Mouse (Mus musculus) heart, embryonic 16.5 days (tissue): ENCODE measurements around the gene Ttll11. TPM values are rescaled to one million over a fixed set of nuclear protein-coding genes. Genes with fewer than 3 reads are reported as not detected.

Experiments
- ATAC-seq: fragments of 200-750 bp; cut with Nextera tagmentation; replicated peaks from 2 replicates; pipeline ENCODE4 v1.8.0; 2017; ENCODE audit warnings: moderate number of reproducible peaks; ENCODE audit not compliant: insufficient read depth, low FRiP score; ENCODE audit errors: extremely low read depth
- H3K27ac ChIP-seq: fragments of 300-500 bp; sonication (generic); 2 replicates; pipeline ENCODE4 v1.5.1; 2014; ENCODE audit warnings: mild to moderate bottlenecking, low read length, control low read depth, moderate library complexity
- H3K27me3 ChIP-seq: fragments of 300-500 bp; sonication (generic); 2 replicates; pipeline ENCODE4 v1.6.1; 2014; ENCODE audit warnings: low read length, mixed read lengths; ENCODE audit not compliant: control insufficient read depth, insufficient read depth
- H3K36me3 ChIP-seq: fragments of 300-500 bp; sonication (generic); 2 replicates; pipeline ENCODE4 v1.6.1; 2014; ENCODE audit not compliant: control insufficient read depth, insufficient read depth
- H3K4me1 ChIP-seq: fragments of 300-500 bp; sonication (generic); 2 replicates; pipeline ENCODE4 v1.6.1; 2014; ENCODE audit warnings: low read length, mixed read lengths; ENCODE audit not compliant: control insufficient read depth, insufficient read depth
- H3K4me2 ChIP-seq: fragments of 300-500 bp; sonication (generic); 2 replicates; pipeline ENCODE4 v1.6.1; 2014; ENCODE audit warnings: low read depth, mild to moderate bottlenecking, control low read depth, low read length
- H3K4me3 ChIP-seq: fragments of 300-500 bp; sonication (generic); 2 replicates; pipeline ENCODE4 v1.5.1; 2014; ENCODE audit warnings: mild to moderate bottlenecking, control low read depth, low read length
- H3K9ac ChIP-seq: fragments of 300-500 bp; sonication (generic); 2 replicates; pipeline ENCODE4 v1.6.1; 2014; ENCODE audit warnings: low read length, control low read depth
- H3K9me3 ChIP-seq: fragments of 300-500 bp; sonication (generic); replicated peaks from 2 replicates; pipeline ENCODE4 v1.6.1; 2016; ENCODE audit warnings: low read length; ENCODE audit not compliant: control insufficient read depth
- WGBS: fragments of 180-500 bp; shearing (Covaris S2); extraction: QIAGEN DNeasy Blood & Tissue Kit; methylation state at CpG from one replicate; pipeline ENCODE4 v1.1.7; 2014; 5-methylcytosine and 5-hydroxymethylcytosine counted together
- polyA plus RNA-seq: library from polyadenylated mRNA; unstranded; fragments of >200 nt; fragmentation: Nextera tagmentation; extraction: Ambion mirVana; gene quantifications from 2 replicates; pipeline ENCODE4 v1.2.1, GENCODE M21; 2015

Gene Ttll11
- polyA plus RNA-seq, 1 experiment from 2014 or later: 0.80 TPM

DNA sequence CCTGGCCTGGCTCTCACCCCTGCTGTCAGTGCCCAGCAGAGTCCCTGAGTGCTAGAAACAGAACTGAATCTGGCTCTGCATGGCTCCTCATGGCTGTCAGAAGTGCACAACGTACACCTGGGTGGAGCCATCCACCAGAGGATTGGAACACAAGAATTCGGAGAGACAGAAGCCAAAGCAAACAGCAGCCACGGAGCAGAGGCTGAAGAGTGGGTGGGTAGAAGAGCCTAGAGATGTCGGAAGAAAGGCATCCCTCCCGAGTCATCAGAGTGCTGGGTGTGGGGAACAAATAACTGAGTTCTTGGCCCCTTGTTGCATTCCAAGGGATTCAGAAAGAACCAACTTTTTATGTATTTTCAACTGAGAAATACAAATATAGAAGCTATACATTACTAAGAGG is 24.5 kb downstream of the Ttll11 start:
- no peak overlapping the region for H3K4me2 ChIP-seq
- no peaks in the 10 kb centered on the region for H3K27me3 ChIP-seq
- 40% methylated on average over 5 of the region's 5 CpGs for WGBS
- no peaks in the 10 kb centered on the region for H3K36me3 ChIP-seq
- no peak for ATAC-seq
- no peaks in the 10 kb centered on the region for H3K9me3 ChIP-seq
- no peak overlapping the region for H3K9ac ChIP-seq
- no peak overlapping the region for H3K4me3 ChIP-seq
- no peaks in the 10 kb centered on the region for H3K4me1 ChIP-seq
- no peak overlapping the region for H3K27ac ChIP-seq

- no peaks in the 10 kb centered on the region for H3K27me3 ChIP-seq
- H3K36me3 ChIP-seq: no peaks in the 10 kb centered on the region
- 53% methylated on average over 16 of the region's 16 CpGs for WGBS
- no peak for ATAC-seq
- no peaks in the 10 kb centered on the region for H3K9me3 ChIP-seq
- no peak overlapping the region for H3K4me3 ChIP-seq
- H3K9ac ChIP-seq: no peak overlapping the region
- no peaks in the 10 kb centered on the region for H3K4me1 ChIP-seq
- no peak overlapping the region for H3K4me2 ChIP-seq
- H3K27ac ChIP-seq: no peak overlapping the region
Observed at GRCm38 (mm10) chr2:35952187-35952958, 27.3 kb downstream of the Ttll11 start.

DNA sequence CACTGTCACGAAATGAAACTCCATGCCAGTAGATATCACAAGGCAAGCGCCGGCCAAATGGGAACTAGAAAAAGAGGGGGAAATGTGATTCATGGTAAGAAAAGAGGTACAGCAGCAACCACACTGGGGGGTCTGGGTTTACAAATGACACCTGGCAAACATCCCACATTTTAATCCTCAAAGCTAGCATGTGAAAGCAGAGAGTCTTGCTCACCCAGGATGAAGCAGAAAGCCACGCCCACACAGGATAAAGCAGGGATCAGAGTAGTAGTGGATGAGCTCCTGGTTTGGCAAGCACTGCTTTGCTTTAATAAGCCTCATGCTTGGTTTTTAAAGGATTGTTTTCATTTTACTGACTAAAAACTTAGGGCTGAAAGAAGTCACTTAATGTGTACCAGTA is 34.8 kb downstream of the Ttll11 start:
- no peak overlapping the region for H3K9ac ChIP-seq
- no peaks in the 10 kb centered on the region for H3K36me3 ChIP-seq
- H3K4me2 ChIP-seq: no peak overlapping the region
- no peak overlapping the region for H3K27ac ChIP-seq
- no peak for ATAC-seq
- no peaks in the 10 kb centered on the region for H3K4me1 ChIP-seq
- H3K27me3 ChIP-seq: no peaks in the 10 kb centered on the region
- no peaks in the 10 kb centered on the region for H3K9me3 ChIP-seq
- 81% methylated on average over 4 of the region's 4 CpGs for WGBS
- H3K4me3 ChIP-seq: no peak overlapping the region

DNA sequence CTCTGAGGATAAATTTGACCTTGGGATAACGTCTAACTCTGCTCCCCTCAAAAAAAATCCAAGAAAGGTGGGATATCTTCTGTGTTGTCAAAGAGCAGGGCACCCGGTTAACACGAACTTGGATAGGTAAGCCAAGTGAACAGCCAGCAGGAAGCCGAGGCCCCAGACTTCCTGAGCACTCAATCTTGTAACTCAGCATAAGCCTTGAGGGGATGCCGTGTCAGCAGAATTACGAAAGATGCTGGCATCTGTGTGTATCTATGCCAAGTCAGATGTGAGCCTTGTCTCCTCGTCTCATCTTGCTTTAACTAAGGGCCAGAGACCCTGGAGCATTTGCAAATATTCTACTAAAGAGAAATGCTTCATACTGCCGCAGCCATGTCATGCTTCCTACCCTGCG is 36.8 kb downstream of the Ttll11 start:
- 70% methylated on average over 9 of the region's 9 CpGs for WGBS
- no peak for ATAC-seq
- no peak overlapping the region for H3K4me3 ChIP-seq

GRCm38 (mm10) chr2:35935045-35935444 is 44.7 kb downstream of the Ttll11 start:
- Histone ChIP-seq H3K9ac (no peak overlapping the region), H3K27ac (no peak overlapping the region), H3K9me3 (no peaks in the 10 kb centered on the region; the same call in 1 of the 2 replicates), H3K4me2 (no peak overlapping the region), H3K4me1 (peaks cover 3% of the 10 kb centered on the region; the same call in 1 of the 2 replicates), H3K4me3 (no peak overlapping the region), H3K27me3 (no peaks in the 10 kb centered on the region), H3K36me3 (no peaks in the 10 kb centered on the region)
- no peak for ATAC-seq
- 40% methylated on average over 5 of the region's 5 CpGs for WGBS

More for the DNA sequence above, 36.8 kb downstream of the Ttll11 start:
- Histone ChIP-seq H3K9ac (no peak overlapping the region), H3K27me3 (no peaks in the 10 kb centered on the region), H3K9me3 (no peaks in the 10 kb centered on the region), H3K27ac (no peak overlapping the region), H3K36me3 (no peaks in the 10 kb centered on the region), H3K4me2 (no peak overlapping the region), H3K4me1 (no peaks in the 10 kb centered on the region)

- Histone ChIP-seq H3K9ac (no peak overlapping the region), H3K36me3 (no peaks in the 10 kb centered on the region), H3K4me3 (no peak overlapping the region), H3K4me2 (no peak overlapping the region), H3K9me3 (no peaks in the 10 kb centered on the region; the same call in 1 of the 2 replicates), H3K27ac (no peak overlapping the region), H3K27me3 (no peaks in the 10 kb centered on the region), H3K4me1 (peaks cover 3% of the 10 kb centered on the region)
- ATAC-seq: no peak
- 88% methylated on average over 13 of the region's 13 CpGs for WGBS
Observed at GRCm38 (mm10) chr2:35933116-35933515, 46.6 kb downstream of the Ttll11 start.

- H3K4me2 ChIP-seq: no peak overlapping the region
- no peaks in the 10 kb centered on the region; the same call in 1 of the 2 replicates for H3K9me3 ChIP-seq
- ATAC-seq: no peak
- 73% methylated on average over 3 of the region's 3 CpGs for whole genome bisulfite sequencing
- H3K27me3 ChIP-seq: no peaks in the 10 kb centered on the region
- peaks cover 7% of the 10 kb centered on the region for H3K4me1 ChIP-seq
- H3K4me3 ChIP-seq: no peak overlapping the region
- H3K36me3 ChIP-seq: no peaks in the 10 kb centered on the region
- no peak overlapping the region for H3K27ac ChIP-seq
- H3K9ac ChIP-seq: no peak overlapping the region
Observed at GRCm38 (mm10) chr2:35931619-35932018, 48.1 kb downstream of the Ttll11 start.

DNA sequence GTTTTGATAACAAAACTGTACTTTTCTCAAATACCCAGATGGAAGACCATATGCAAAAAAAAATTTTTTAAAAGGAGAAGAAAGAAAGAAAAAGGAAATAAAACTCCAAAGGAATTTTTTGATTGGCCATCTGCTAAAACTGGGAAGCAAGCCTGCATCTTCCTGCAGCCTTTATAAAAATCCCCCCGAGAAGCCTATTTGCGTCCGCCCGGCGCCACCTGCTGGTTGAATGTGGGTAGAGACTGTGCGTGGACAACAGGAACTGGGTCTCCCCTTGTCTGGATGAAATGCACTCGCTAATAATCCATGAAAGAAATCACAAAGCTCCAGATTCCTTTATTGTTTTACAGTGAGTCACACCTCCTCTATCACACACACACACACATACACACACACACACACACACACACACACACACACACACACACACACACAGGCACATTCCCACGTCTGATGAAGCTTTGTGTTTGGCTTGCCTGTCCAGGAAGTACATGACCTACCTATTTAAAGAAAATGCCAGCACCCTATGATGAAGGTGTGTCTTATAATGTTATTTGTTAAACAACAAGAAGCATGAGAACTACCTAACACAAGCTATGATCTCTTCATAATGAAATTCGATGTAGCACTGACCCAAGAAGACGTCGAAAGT is 49.1 kb downstream of the Ttll11 start:
- no peak overlapping the region for H3K4me2 ChIP-seq

DNA sequence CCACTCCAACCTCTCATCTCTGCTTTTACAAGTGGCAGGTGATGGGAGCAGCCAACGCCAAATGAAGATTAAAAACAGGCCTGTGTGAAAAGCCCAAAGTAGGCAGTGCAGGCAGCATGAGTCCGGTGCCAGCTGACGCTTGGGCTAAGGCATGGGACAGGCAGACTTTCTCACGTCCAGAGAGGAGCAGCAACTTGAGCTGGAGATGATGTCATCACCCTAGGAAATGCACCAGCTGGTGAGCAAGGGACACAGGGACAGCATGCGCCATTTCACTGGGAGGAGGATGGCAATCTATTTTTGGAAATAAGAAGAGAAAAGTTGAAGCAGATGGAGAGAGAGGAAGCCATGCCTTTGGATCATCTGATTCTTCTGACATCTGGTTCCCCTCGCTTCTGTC is 51.6 kb downstream of the Ttll11 start:
- no peak overlapping the region for H3K4me2 ChIP-seq
- peak overlapping the region; percentile 61 for H3K27ac ChIP-seq
- peaks cover 4% of the 10 kb centered on the region for H3K4me1 ChIP-seq
- H3K36me3 ChIP-seq: no peaks in the 10 kb centered on the region
- no peak overlapping the region for H3K4me3 ChIP-seq
- no peaks in the 10 kb centered on the region; the same call in 1 of the 2 replicates for H3K9me3 ChIP-seq
- 35% methylated on average over 6 of the region's 6 CpGs for WGBS
- peak; percentile 79 for ATAC-seq
- H3K27me3 ChIP-seq: no peaks in the 10 kb centered on the region
- H3K9ac ChIP-seq: no peak overlapping the region

More for the DNA sequence above, 49.1 kb downstream of the Ttll11 start:
- Histone ChIP-seq H3K36me3 (no peaks in the 10 kb centered on the region), H3K4me1 (peaks cover 7% of the 10 kb centered on the region), H3K9ac (no peak overlapping the region), H3K9me3 (no peaks in the 10 kb centered on the region; the same call in 1 of the 2 replicates), H3K4me3 (no peak overlapping the region), H3K27ac (no peak overlapping the region), H3K27me3 (no peaks in the 10 kb centered on the region)
- ATAC-seq: no peak
- WGBS: 34% methylated on average over 11 of the region's 11 CpGs
